Mouse (Mus musculus) cerebellum, adult 9-10 months (tissue): ENCODE data around the gene Gm3336.

Source experiments
- DNase-seq: peaks from one replicate; pipeline ENCODE4 v3.0.0; 2022

The Gm3336 gene

GRCm38 (mm10) chr8:70696019-70696885 is 22.1 kb upstream of the Gm3336 start:
- peak; percentile 69 for DNase-seq

- peak; percentile 63 for DNase-seq
Measured at GRCm38 (mm10) chr8:70696946-70697345, 21.4 kb upstream of the Gm3336 start.

GRCm38 (mm10) chr8:70697366-70698250 is 20.7 kb upstream of the Gm3336 start:
- DNase-seq: no peak

GRCm38 (mm10) chr8:70698310-70699109 is 19.8 kb upstream of the Gm3336 start, which contains the start of gene Jund:
TSS of gene Jund (plus strand) at chr8:70698949.
- peak; percentile 99 for DNase-seq

GRCm38 (mm10) chr8:70699116-70699833 is 19.1 kb upstream of the Gm3336 start:
- peak; percentile 77 for DNase-seq

GRCm38 (mm10) chr8:70699834-70700554 is 18.3 kb upstream of the Gm3336 start:
- DNase-seq: peak; percentile 90

- peak; percentile 91 for DNase-seq
Measured at GRCm38 (mm10) chr8:70700555-70700922, 17.8 kb upstream of the Gm3336 start.

- DNase-seq: peak; percentile 77
Measured at GRCm38 (mm10) chr8:70701048-70701981, 17.0 kb upstream of the Gm3336 start.

- peak; percentile 62 for DNase-seq
Measured at GRCm38 (mm10) chr8:70701982-70702841, 16.1 kb upstream of the Gm3336 start.

- peak; percentile 92 for DNase-seq
Measured at GRCm38 (mm10) chr8:70702842-70703182, 15.5 kb upstream of the Gm3336 start.

- peak; percentile 52 for DNase-seq
Measured at GRCm38 (mm10) chr8:70703287-70703686, 15.1 kb upstream of the Gm3336 start, which contains the start of gene Iqcn. TSS of gene Iqcn (plus strand) at chr8:70703457.

- DNase-seq: no peak
Measured at GRCm38 (mm10) chr8:70708281-70708680, 10.1 kb upstream of the Gm3336 start.

GRCm38 (mm10) chr8:70709794-70710193 is 8.5 kb upstream of the Gm3336 start:
- DNase-seq: no peak

GRCm38 (mm10) chr8:70710296-70710695 is 8.0 kb upstream of the Gm3336 start:
- no peak for DNase-seq

- DNase-seq: no peak
Measured at GRCm38 (mm10) chr8:70711041-70711440, 7.3 kb upstream of the Gm3336 start.

- no peak for DNase-seq
Measured at GRCm38 (mm10) chr8:70713991-70714390, 4.4 kb upstream of the Gm3336 start.

- DNase-seq: no peak
Measured at GRCm38 (mm10) chr8:70715086-70715485, 3.3 kb upstream of the Gm3336 start.

GRCm38 (mm10) chr8:70716521-70717400 is 1.6 kb upstream of the Gm3336 start:
- DNase-seq: peak; percentile 17
